Mouse (Mus musculus) liver, embryonic 12.5 days (tissue): ENCODE measurements around the gene 1700018F24Rik. TPM values are rescaled to one million over a fixed set of nuclear protein-coding genes. Genes with fewer than 3 reads are reported as not detected.
"Not testable (repeated sequence)": the region's sequence is repeated elsewhere in the genome, so short reads cannot be mapped to it uniquely, and the experiment has no call there.

Source experiments
- ATAC-seq: fragments of 200-750 bp; cut with Nextera tagmentation; 2 replicates; pipeline ENCODE4 v1.8.0; 2017; ENCODE audit warnings: moderate number of reproducible peaks, mild to moderate bottlenecking, moderate library complexity
- H3K27ac ChIP-seq: fragments of 300-500 bp; sonication (generic); 2 replicates; pipeline ENCODE4 v1.5.1; 2016; ENCODE audit warnings: mild to moderate bottlenecking
- H3K27me3 ChIP-seq: fragments of 300-500 bp; sonication (generic); replicated peaks from 2 replicates; pipeline ENCODE4 v1.6.1; 2016; ENCODE audit warnings: mild to moderate bottlenecking, moderate library complexity
- H3K36me3 ChIP-seq: fragments of 300-500 bp; sonication (generic); 2 replicates; pipeline ENCODE4 v1.6.1; 2016; ENCODE audit warnings: mild to moderate bottlenecking, moderate library complexity
- H3K4me1 ChIP-seq: fragments of 300-500 bp; sonication (generic); 2 replicates; pipeline ENCODE4 v1.6.1; 2016
- H3K4me2 ChIP-seq: fragments of 300-500 bp; sonication (generic); 2 replicates; pipeline ENCODE4 v1.6.1; 2016; ENCODE audit warnings: mild to moderate bottlenecking, moderate library complexity
- H3K4me3 ChIP-seq: fragments of 300-500 bp; sonication (generic); 2 replicates; pipeline ENCODE4 v1.5.1; 2016; ENCODE audit warnings: mild to moderate bottlenecking, moderate library complexity
- H3K9ac ChIP-seq: fragments of 300-500 bp; sonication (generic); 2 replicates; pipeline ENCODE4 v1.6.1; 2016; ENCODE audit warnings: mild to moderate bottlenecking, moderate library complexity
- H3K9me3 ChIP-seq: fragments of 300-500 bp; sonication (generic); replicated peaks from 2 replicates; pipeline ENCODE4 v1.6.1; 2016; ENCODE audit warnings: mild to moderate bottlenecking, moderate library complexity
- WGBS: fragments of 180-500 bp; shearing (Covaris S2); methylation state at CpG from one replicate; pipeline ENCODE4 v1.1.7; 2016; ENCODE audit not compliant: insufficient replicate concordance; 5-methylcytosine and 5-hydroxymethylcytosine counted together
- polyA plus RNA-seq: library from polyadenylated mRNA; unstranded; fragments of >200 nt; fragmentation: Nextera tagmentation; extraction: Ambion mirVana; gene quantifications from 2 replicates; pipeline ENCODE4 v1.2.1, GENCODE M21; 2016

The 1700018F24Rik gene
- polyA plus RNA-seq, result not detected in 2 replicates

DNA sequence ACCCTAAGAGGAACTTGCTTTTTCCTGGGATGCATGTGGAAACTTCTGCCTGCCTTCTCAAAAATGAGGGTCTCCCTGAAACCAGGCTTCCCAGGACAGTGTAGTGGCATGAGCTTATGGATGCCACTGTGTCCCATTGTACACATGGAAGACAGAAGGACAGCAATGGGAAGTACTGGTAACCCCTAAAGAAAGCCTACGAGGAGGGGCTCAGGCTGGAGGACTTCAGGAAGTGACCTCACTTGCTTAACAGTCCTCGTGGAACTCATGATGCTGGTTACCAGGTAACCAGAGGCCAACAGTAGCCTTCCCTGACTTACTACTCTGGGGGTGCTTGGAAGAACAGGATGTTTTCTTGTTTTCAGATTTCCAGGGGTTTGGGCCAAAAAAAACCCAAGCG lies at the start of gene 1700018F24Rik:
Gene 1700018F24Rik, plus strand, starts transcription at position 301 of the 400 bp plus-strand sequence.
- not testable (repeated sequence) for ATAC-seq, H3K9ac ChIP-seq
- WGBS, result 26% methylated on average over 3 of the region's 3 CpGs

DNA sequence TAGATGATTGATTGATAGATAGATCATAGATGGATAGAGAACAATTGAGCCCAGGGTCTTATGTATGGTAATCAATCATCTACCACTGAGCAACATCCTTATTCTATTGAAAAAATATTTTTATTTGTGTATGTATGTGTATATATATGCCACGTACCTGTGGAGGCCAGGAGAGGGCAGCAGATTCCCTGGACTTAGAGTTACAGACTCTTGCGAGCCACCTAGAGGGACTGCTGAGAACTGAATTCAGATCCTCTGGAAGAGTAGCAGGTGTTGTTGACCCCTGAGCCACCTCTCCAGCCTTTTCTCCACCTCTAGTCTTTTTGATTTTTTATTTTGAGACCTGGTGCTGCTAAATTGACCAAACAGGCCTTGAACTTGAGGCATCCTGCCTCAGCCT lies 44.3 kb upstream of the 1700018F24Rik start:
- H3K4me3 ChIP-seq, result no peak overlapping the region
- H3K27ac ChIP-seq, result no peak overlapping the region
- WGBS, result 32% methylated on average over 2 of the region's 2 CpGs
- H3K27me3 ChIP-seq, result no peaks in the 10 kb centered on the region
- H3K9ac ChIP-seq, result no peak overlapping the region
- no peaks in the 10 kb centered on the region for H3K36me3 ChIP-seq
- H3K4me2 ChIP-seq, result no peak overlapping the region
- H3K9me3 ChIP-seq, result no peaks in the 10 kb centered on the region
- H3K4me1 ChIP-seq, result no peaks in the 10 kb centered on the region
- no peak for ATAC-seq

More for the DNA sequence above, at the start of gene 1700018F24Rik:
- H3K9me3 ChIP-seq, H3K4me1 ChIP-seq, H3K27me3 ChIP-seq, H3K4me2 ChIP-seq, H3K4me3 ChIP-seq, H3K36me3 ChIP-seq, H3K27ac ChIP-seq: not testable (repeated sequence)

DNA sequence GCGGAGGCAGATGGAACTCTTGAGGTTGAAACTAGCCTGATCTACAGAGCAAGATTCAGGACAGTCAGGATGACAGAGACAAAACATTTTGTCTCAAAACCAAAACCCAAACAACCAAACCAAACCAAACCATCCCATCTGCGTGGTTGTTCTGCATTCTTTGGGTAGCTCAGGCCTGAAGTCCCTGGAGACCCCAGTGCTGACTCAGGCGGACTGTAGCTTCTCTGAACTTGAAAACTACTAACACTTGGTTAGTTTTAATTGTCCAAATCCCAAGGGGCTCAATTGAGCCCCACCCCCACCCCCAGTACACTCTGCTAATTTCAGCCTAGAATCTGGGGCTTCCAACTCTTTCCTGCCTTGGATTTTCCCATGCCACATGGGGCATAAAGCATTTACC lies 39.4 kb upstream of the 1700018F24Rik start:
- H3K36me3 ChIP-seq, result no peaks in the 10 kb centered on the region
- 59% methylated on average over 3 of the region's 3 CpGs for WGBS

DNA sequence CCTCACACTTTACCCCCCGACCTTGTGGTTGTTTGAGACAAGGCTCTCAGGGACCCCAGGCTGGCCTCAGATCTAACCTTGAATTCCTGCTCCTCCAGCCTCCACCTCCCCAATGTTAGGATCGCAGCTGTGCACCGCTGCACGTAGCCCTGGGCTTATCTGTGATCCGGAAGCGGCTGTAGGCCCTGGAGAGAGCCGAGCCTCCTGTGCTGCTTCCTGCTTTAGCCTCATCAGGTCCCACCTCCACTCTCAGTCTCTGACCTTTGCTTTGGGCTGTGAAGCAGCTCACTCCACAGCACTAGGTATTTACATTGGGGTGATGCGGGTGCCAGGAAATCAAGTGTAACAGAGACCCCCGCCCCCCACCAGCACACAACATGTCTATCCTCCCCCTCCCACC lies 38.3 kb upstream of the 1700018F24Rik start:
- no peak overlapping the region for H3K4me3 ChIP-seq
- peak; percentile 67 for ATAC-seq
- no peak overlapping the region for H3K4me2 ChIP-seq
- no peaks in the 10 kb centered on the region for H3K36me3 ChIP-seq
- WGBS, result 45% methylated on average over 9 of the region's 9 CpGs
- H3K9ac ChIP-seq, result no peak overlapping the region
- no peaks in the 10 kb centered on the region for H3K9me3 ChIP-seq
- no peaks in the 10 kb centered on the region for H3K27me3 ChIP-seq
- peaks cover 10% of the 10 kb centered on the region; the same call in 1 of the 2 replicates for H3K4me1 ChIP-seq
- no peak overlapping the region for H3K27ac ChIP-seq

More for the DNA sequence above, 39.4 kb upstream of the 1700018F24Rik start:
- Histone ChIP-seq H3K9ac (no peak overlapping the region), H3K4me3 (no peak overlapping the region), H3K4me2 (no peak overlapping the region), H3K4me1 (peaks cover 10% of the 10 kb centered on the region; the same call in 1 of the 2 replicates), H3K27ac (no peak overlapping the region), H3K9me3 (no peaks in the 10 kb centered on the region), H3K27me3 (no peaks in the 10 kb centered on the region)
- no peak for ATAC-seq

DNA sequence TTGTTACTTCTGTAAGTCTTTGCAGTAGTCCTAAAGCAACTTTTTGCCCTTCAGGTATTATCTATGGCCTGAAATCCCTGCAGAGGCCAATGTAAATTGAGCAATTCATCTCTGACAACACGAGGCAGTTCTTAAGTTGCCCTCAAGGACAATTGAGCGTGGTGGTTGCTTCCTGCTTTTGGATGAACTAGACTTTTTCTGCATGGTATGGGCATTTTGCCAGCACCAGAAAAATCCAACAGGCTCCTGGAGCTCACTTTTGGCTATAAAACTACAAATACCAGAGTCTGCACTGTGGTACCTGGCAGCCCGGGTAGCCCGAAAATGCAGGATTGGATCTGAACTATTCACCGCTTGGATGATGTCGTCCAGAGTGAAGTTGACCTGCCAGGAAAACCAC lies 37.2 kb upstream of the 1700018F24Rik start:
- Histone ChIP-seq H3K4me3 (no peak overlapping the region), H3K27ac (no peak overlapping the region), H3K4me1 (peaks cover 10% of the 10 kb centered on the region; the same call in 1 of the 2 replicates), H3K9ac (no peak overlapping the region), H3K9me3 (no peaks in the 10 kb centered on the region), H3K36me3 (no peaks in the 10 kb centered on the region), H3K27me3 (no peaks in the 10 kb centered on the region), H3K4me2 (no peak overlapping the region)
- ATAC-seq, result no peak
- 66% methylated on average over 6 of the region's 6 CpGs for WGBS

DNA sequence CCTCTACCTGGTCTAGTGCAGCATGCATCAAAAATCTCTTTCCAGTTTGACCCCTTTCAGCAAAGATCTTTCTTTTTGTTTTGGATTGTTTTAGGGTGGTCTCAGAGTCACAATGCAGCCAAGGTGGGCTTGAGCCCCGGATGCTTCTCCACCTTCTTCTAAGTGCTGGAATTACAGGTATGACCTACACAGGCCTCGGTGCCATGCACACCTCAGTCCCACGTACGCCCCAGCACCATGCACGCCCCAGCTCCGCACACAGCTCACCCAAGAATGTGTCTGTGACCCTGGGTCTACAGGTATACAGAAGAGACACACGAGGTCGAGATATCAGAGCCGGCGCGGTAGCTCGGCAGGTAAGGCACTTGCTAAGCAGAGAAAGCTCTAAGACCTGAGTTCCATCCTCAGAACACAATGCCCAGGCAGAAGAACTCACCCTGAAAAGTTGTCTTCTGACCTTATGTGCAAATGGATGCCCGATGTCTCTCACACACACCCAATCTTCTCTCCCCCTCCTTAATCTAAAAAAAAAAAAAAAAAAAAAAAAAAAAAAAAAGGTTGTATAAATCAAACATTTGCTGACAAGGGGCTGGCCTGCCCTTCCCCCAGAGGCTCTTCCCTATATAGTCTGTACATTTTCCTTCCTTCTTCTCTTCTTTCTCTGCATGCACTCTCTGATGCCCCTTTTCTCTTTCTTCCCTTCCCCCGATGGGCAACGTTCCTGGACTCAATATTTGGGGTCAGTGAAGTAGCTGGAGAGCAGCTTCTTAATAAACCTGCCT lies 33.7 kb upstream of the 1700018F24Rik start:
- H3K27me3 ChIP-seq, result no peaks in the 10 kb centered on the region
- no peak overlapping the region for H3K4me2 ChIP-seq
- no peaks in the 10 kb centered on the region for H3K9me3 ChIP-seq
- H3K4me3 ChIP-seq, result no peak overlapping the region
- no peak overlapping the region for H3K27ac ChIP-seq
- 65% methylated on average over 15 of the region's 15 CpGs for WGBS
- H3K36me3 ChIP-seq, result no peaks in the 10 kb centered on the region
- ATAC-seq, result no peak
- no peak overlapping the region for H3K9ac ChIP-seq
- H3K4me1 ChIP-seq, result peaks cover 10% of the 10 kb centered on the region; the same call in 1 of the 2 replicates

DNA sequence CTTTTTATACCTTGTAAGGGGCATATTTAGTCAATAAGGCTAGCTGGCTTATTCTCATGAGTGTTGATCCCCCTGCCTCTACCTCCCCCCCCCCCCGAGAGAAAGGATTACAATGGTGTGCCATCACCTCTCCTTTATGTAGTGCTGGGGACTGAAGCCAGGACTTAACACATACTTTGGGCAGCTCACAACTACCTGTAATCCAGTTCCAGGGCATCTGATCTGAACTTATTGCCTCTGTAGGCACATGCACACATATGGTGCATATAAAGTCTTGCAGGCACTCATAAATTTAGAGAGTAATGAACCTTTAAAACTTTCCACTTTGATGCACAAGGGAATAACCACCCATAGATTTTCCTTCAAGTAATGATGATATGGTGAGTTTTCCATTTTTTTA lies 28.5 kb upstream of the 1700018F24Rik start:
- no peak for ATAC-seq
- 60% methylated on average over 1 of the region's 1 CpGs for WGBS
- no peaks in the 10 kb centered on the region for H3K27me3 ChIP-seq
- H3K36me3 ChIP-seq, result no peaks in the 10 kb centered on the region
- H3K4me1 ChIP-seq, result no peaks in the 10 kb centered on the region
- no peak overlapping the region for H3K4me2 ChIP-seq
- no peak overlapping the region for H3K4me3 ChIP-seq
- no peak overlapping the region for H3K27ac ChIP-seq
- H3K9ac ChIP-seq, result no peak overlapping the region
- H3K9me3 ChIP-seq, result no peaks in the 10 kb centered on the region

DNA sequence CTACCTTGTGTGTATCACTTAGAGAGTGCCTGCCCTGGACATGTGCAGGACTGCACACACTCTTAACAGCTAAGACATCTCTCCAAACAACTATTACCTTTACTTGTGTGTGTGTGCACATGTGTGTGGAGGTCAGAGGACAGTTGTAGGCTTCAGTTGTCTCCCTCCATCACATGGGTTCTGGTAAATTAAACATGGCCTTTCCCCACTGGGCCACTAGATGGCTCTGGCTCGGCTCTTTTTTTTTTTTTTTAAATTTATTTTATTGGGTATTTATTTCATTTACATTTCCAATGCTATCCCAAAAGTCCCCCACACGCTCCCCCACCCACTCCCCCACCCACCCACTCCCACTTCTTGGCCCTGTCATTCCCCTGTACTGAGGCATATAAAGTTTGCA lies 26.0 kb upstream of the 1700018F24Rik start:
- 20% methylated on average over 2 of the region's 2 CpGs for WGBS
- not testable (repeated sequence) for ATAC-seq, H3K4me3 ChIP-seq, H3K27me3 ChIP-seq, H3K4me2 ChIP-seq, H3K4me1 ChIP-seq, H3K36me3 ChIP-seq, H3K27ac ChIP-seq, H3K9ac ChIP-seq, H3K9me3 ChIP-seq

DNA sequence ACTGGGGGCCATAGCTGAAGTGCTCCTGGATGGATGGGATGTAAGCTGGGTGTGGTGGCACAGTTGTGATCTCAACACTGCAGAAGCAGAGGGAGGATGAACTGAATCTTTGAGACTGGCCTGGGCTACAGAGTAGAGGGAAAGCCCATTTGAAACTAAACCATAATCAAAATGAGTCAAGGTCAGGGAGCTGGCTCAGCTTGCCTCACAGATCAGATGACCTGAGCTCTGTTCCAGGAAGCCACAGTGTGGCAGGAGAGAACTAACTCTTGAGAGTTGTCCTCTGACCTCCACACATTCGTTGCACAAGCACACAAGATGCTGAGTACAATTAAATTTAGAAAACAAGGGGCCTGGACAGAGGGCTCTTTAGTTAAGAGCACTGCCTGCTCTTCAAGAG lies 22.5 kb upstream of the 1700018F24Rik start:
- H3K36me3 ChIP-seq, H3K9me3 ChIP-seq, ATAC-seq, H3K4me1 ChIP-seq, H3K4me3 ChIP-seq, H3K27me3 ChIP-seq, H3K9ac ChIP-seq, H3K4me2 ChIP-seq, H3K27ac ChIP-seq: not testable (repeated sequence)
- WGBS, result 30% methylated on average over 1 of the region's 1 CpGs

DNA sequence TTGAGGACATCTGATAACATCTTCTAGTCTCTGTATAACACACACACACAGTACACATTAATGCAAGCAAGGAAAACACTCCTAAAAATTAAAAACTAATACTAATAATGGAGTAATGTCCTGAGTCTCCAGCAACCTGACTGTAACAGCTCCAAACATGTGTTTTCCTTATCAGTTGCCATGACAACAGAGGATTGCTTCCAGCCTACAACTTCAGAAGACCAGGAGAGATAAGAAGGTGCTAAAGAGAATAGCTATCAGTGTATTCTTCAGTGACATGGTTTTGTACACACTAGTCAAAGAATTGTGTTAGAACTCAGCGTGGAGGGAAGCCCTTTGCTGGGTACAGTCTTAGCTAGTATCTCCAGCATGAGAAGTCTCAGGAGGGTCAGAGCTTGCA lies 22.1 kb upstream of the 1700018F24Rik start:
- not testable (repeated sequence) for H3K27me3 ChIP-seq, H3K4me1 ChIP-seq, H3K4me3 ChIP-seq, ATAC-seq, H3K9me3 ChIP-seq, H3K36me3 ChIP-seq, H3K9ac ChIP-seq, H3K4me2 ChIP-seq, H3K27ac ChIP-seq
- WGBS, result 29% methylated on average over 1 of the region's 1 CpGs

DNA sequence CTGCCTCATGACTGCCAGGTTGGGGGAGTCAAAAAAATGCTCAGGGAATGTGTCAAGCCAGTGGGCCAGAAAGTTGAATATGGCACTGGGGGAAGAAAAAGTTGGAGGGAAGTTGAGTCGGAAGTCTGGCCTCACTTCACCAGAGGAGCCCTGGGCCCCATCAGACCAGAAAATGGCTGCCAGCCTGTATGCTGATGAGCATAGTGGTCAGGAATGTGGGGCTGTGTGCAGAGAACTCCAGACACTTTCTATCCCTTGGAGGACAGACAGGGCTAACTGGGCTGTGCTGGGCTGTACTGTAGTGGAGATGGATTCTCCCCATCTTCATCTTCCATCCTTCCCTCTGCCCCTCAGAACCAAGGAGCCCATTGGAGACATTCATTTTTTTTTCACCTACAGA lies 12.3 kb upstream of the 1700018F24Rik start:
- not testable (repeated sequence) for ATAC-seq, H3K27ac ChIP-seq, H3K9me3 ChIP-seq, H3K4me2 ChIP-seq, H3K9ac ChIP-seq, H3K4me3 ChIP-seq, H3K27me3 ChIP-seq, H3K36me3 ChIP-seq, H3K4me1 ChIP-seq
- WGBS, result 67% methylated on average over 1 of the region's 1 CpGs

DNA sequence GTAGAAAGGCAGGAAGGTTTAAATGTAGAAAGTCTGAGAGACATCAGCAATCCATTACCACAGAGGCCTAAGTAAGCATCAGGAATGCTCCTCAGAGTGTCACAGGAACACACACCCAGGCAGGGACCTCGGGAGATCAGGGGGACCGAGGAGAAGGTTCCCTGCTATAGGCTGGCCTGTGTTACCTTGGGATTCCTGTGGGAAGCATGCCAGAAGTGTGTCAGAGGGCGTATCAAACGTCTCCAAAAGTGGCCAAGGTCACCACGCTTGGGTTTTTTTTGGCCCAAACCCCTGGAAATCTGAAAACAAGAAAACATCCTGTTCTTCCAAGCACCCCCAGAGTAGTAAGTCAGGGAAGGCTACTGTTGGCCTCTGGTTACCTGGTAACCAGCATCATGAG lies 10.4 kb upstream of the 1700018F24Rik start, which contains the start of gene Gm4871:
Gene Gm4871, minus strand, starts transcription at position 364 of the 400 bp plus-strand sequence.
- not testable (repeated sequence) for H3K4me3 ChIP-seq, H3K4me1 ChIP-seq, H3K4me2 ChIP-seq, ATAC-seq, H3K9ac ChIP-seq, H3K9me3 ChIP-seq, H3K27me3 ChIP-seq, H3K36me3 ChIP-seq, H3K27ac ChIP-seq
- 55% methylated on average over 5 of the region's 5 CpGs for WGBS

DNA sequence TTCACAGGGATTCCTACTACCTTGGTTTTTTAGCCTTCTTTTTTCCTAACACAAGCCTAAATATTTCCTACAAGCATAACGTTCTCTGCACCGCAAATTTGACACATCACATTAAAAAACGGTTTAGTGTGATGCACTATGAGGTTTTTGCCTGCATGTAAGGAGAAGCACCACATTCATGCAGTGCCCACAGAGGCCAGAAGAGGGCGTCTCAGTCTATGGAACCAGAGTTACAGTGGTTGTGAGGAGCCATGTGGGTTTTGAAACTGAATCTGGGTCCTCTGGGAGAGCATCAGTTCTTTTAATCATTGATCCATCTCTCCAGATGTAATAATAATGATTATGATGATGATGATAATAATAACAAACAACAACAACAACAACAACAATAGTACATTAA lies 1.2 kb upstream of the 1700018F24Rik start:
- no peaks in the 10 kb centered on the region for H3K9me3 ChIP-seq
- H3K4me1 ChIP-seq, result no peaks in the 10 kb centered on the region
- no peak overlapping the region for H3K27ac ChIP-seq
- 35% methylated on average over 4 of the region's 4 CpGs for WGBS
- no peak overlapping the region for H3K4me2 ChIP-seq
- no peak overlapping the region for H3K9ac ChIP-seq
- no peak for ATAC-seq
- H3K4me3 ChIP-seq, result no peak overlapping the region
- H3K36me3 ChIP-seq, result no peaks in the 10 kb centered on the region
- H3K27me3 ChIP-seq, result no peaks in the 10 kb centered on the region
